Mouse (Mus musculus) cortical plate, adult 2 months (tissue): ENCODE measurements around the gene Gzmn.
"Not testable (repeated sequence)": the region's sequence is repeated elsewhere in the genome, so short reads cannot be mapped to it uniquely, and the experiment has no call there.

Experiments used
- CTCF ChIP-seq: fragments of 200-500 bp; IDR thresholded peaks from 2 replicates; pipeline ENCODE4 v1.5.1; 2011; ENCODE audit warnings: mild to moderate bottlenecking, control low read depth, low read length; ENCODE audit not compliant: insufficient read depth; ENCODE audit errors: extremely low read depth
- POLR2A ChIP-seq: fragments of 200-500 bp; IDR thresholded peaks from 2 replicates; pipeline ENCODE4 v1.6.1; 2011; ENCODE audit warnings: mild to moderate bottlenecking, low read length, control low read depth; ENCODE audit not compliant: insufficient read depth; ENCODE audit errors: extremely low read depth

DNA sequence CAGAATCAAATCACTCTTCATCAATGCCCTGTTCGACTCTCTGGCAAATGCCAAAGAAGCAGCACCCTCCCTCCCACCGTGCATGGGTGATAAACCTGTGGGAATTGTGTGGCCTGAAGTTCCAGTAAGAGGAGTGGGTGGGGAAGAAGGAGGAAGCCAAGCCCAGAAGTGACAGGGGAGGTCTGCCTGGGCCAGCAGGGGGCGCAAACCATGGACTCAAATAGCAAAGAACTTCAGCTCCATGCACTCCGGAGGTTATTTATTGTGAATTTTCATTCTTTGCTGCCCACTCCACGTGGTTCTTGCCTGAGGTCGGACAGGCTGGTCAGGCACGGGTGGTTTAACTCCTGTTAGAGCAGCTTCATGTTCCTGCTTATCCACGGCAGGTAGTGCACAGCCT is 3.3 kb upstream of the Gzmn start:
- TF ChIP-seq CTCF, result 0 out of 2 replicates have a peak, but pooled peaks have one; percentile 21
- TF ChIP-seq POLR2A, result not testable (repeated sequence)
